Mouse (Mus musculus) hindbrain, embryonic 16.5 days (tissue): Measurements from ENCODE around the gene Smim6. TPM values are rescaled to one million over a fixed set of nuclear protein-coding genes. Genes with fewer than 3 reads are reported as not detected.

ENCODE experiments used
- ATAC-seq: fragments of 200-750 bp; cut with Nextera tagmentation; 2 replicates; pipeline ENCODE4 v1.8.0; 2017; ENCODE audit warnings: moderate TSS enrichment, moderate library complexity
- H3K27ac ChIP-seq: fragments of 300-500 bp; sonication (generic); 2 replicates; pipeline ENCODE4 v1.5.1; 2014; ENCODE audit warnings: low read depth, mild to moderate bottlenecking, control low read depth, low read length, moderate library complexity
- H3K27me3 ChIP-seq: fragments of 300-500 bp; sonication (generic); replicated peaks from 2 replicates; pipeline ENCODE4 v1.6.1; 2014; ENCODE audit warnings: low read length; ENCODE audit not compliant: control insufficient read depth, insufficient read depth
- H3K36me3 ChIP-seq: fragments of 300-500 bp; sonication (generic); 2 replicates; pipeline ENCODE4 v1.6.1; 2014; ENCODE audit warnings: mild to moderate bottlenecking, low read length, moderate library complexity, mixed read lengths; ENCODE audit not compliant: control insufficient read depth, insufficient read depth
- H3K4me1 ChIP-seq: fragments of 300-500 bp; sonication (generic); 2 replicates; pipeline ENCODE4 v1.6.1; 2014; ENCODE audit warnings: low read depth, low read length; ENCODE audit not compliant: control insufficient read depth, insufficient read depth
- H3K4me2 ChIP-seq: fragments of 300-500 bp; sonication (generic); 2 replicates; pipeline ENCODE4 v1.6.1; 2014; ENCODE audit warnings: mild to moderate bottlenecking, low read length, control low read depth, moderate library complexity
- H3K4me3 ChIP-seq: fragments of 300-500 bp; sonication (generic); 2 replicates; pipeline ENCODE4 v1.5.1; 2014; ENCODE audit warnings: mild to moderate bottlenecking, low read length, control low read depth, moderate library complexity
- H3K9ac ChIP-seq: fragments of 300-500 bp; sonication (generic); 2 replicates; pipeline ENCODE4 v1.6.1; 2014; ENCODE audit warnings: low read depth, mild to moderate bottlenecking, control low read depth, low read length, moderate library complexity
- H3K9me3 ChIP-seq: fragments of 300-500 bp; sonication (generic); 2 replicates; pipeline ENCODE4 v1.6.1; 2014; ENCODE audit warnings: mild to moderate bottlenecking, low read length, moderate library complexity; ENCODE audit not compliant: control insufficient read depth
- WGBS: fragments of 180-500 bp; shearing (Covaris S2); extraction: QIAGEN DNeasy Blood & Tissue Kit; methylation state at CpG from one replicate; pipeline ENCODE4 v1.1.7; 2014; 5-methylcytosine and 5-hydroxymethylcytosine counted together
- polyA plus RNA-seq: library from polyadenylated mRNA; unstranded; fragments of >200 nt; fragmentation: Nextera tagmentation; extraction: Ambion mirVana; gene quantifications from 2 replicates; pipeline ENCODE4 v1.2.1, GENCODE M21; 2015

Smim6 gene
- polyA plus RNA-seq, 1 experiment from 2014 or later: 0.58 TPM

DNA sequence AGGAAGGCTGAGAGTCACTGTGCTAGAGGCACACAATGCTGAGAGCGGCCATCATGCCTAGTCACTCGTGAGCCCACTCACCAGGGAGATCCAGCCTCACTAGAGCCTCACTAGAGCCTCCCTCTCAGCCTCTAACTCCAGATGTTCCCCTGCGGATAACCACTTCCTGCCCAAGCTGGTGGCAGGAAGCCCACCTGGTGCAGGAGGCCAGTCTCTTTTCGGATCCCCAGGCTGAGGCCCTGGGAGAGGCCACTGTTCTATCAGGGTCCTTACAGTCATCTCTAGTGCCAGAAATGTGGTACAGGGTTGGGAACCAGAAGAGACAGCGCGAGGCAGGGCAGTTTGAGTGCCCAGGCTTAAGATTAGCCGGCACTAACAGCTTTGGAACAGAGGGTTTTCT lies 13.4 kb upstream of the Smim6 start:
- no peaks in the 10 kb centered on the region for H3K9me3 ChIP-seq
- no peak overlapping the region for H3K4me3 ChIP-seq
- H3K27ac ChIP-seq: no peak overlapping the region
- ATAC-seq: no peak
- WGBS: 86% methylated on average over 7 of the region's 7 CpGs
- peaks cover 4% of the 10 kb centered on the region; the same call in 1 of the 2 replicates for H3K4me1 ChIP-seq
- H3K27me3 ChIP-seq: no peaks in the 10 kb centered on the region
- no peak overlapping the region for H3K4me2 ChIP-seq
- peaks cover 6% of the 10 kb centered on the region; the same call in 1 of the 2 replicates for H3K36me3 ChIP-seq
- H3K9ac ChIP-seq: no peak overlapping the region

DNA sequence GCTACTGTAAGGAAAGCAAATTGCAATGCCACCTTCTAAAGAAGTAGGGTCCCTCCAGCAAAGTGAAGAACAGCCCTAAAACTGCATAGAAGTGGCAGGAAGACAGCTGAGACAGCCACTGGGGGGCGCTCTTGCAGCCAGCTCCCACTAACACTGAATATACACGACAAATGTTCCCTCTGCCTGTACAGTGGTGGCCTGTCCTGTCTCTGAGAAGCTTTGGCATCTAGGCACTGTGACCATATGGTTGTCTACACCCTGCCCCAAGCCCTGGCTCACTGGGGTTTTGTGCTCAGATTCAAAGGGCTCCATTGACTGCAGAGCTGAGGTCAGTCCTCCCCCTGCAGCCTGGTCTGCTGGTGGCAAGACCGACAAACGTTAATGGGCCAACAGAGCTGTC lies 12.9 kb upstream of the Smim6 start:
- Histone ChIP-seq H3K27ac (no peak overlapping the region), H3K4me1 (peaks cover 4% of the 10 kb centered on the region; the same call in 1 of the 2 replicates), H3K9me3 (no peaks in the 10 kb centered on the region), H3K36me3 (peaks cover 6% of the 10 kb centered on the region; the same call in 1 of the 2 replicates), H3K27me3 (no peaks in the 10 kb centered on the region), H3K4me2 (no peak overlapping the region), H3K4me3 (no peak overlapping the region), H3K9ac (no peak overlapping the region)
- 7% methylated on average over 4 of the region's 4 CpGs for WGBS
- ATAC-seq: peak; percentile 77

DNA sequence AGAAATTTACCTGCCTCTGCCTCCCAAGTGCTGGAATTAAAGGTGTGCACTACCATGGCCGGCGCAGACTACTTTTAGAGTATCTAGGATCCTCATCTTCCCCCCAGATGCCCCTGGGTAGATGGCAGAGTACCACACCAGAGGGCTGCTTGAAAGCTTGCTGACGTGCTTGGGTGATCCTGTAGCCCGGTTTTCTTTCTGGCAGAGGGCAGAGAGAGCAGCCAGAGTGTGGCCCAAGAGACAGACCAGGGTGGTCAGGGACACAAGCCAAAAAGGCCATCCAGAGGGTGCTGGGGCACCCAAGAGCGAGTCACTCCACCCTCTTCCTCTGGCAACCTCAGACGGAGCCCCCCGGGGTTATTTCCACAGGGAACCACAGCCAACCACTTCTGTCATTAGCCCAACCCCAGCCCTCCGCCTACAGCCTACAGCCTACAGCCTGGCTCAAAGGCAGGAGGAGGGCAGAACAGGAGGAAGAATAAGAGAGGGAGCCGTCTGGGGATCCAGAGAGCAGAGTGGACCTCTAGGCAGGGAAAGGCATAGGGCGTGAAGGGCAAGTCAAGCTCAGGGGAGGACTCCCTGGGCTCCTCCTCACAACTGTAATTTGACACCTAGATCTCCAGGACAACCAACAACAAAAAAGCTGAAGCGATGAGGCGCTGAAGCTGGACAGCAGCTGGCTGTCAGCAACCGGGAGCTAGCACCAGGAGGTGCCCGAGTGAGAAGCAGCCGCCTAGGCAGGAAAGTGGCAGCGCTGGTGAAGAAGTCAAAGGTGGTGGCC lies 12.1 kb upstream of the Smim6 start, which contains the start of gene Smim5:
Smim5 (plus strand) TSS at position 481 of the 781 bp plus-strand sequence.
- 32% methylated on average over 16 of the region's 16 CpGs for WGBS
- Histone ChIP-seq H3K9ac (no peak within 1 kb of the TSS), H3K9me3 (no peaks in the 10 kb centered on the region), H3K36me3 (peaks cover 6% of the 10 kb centered on the region; the same call in 1 of the 2 replicates), H3K27ac (no peak within 1 kb of the TSS), H3K4me2 (peak within 1 kb of the TSS; percentile 15; the same call in 1 of the 2 replicates), H3K27me3 (no peaks in the 10 kb centered on the region), H3K4me3 (no peak within 1 kb of the TSS), H3K4me1 (peaks cover 4% of the 10 kb centered on the region; the same call in 1 of the 2 replicates)
- ATAC-seq: no peak

DNA sequence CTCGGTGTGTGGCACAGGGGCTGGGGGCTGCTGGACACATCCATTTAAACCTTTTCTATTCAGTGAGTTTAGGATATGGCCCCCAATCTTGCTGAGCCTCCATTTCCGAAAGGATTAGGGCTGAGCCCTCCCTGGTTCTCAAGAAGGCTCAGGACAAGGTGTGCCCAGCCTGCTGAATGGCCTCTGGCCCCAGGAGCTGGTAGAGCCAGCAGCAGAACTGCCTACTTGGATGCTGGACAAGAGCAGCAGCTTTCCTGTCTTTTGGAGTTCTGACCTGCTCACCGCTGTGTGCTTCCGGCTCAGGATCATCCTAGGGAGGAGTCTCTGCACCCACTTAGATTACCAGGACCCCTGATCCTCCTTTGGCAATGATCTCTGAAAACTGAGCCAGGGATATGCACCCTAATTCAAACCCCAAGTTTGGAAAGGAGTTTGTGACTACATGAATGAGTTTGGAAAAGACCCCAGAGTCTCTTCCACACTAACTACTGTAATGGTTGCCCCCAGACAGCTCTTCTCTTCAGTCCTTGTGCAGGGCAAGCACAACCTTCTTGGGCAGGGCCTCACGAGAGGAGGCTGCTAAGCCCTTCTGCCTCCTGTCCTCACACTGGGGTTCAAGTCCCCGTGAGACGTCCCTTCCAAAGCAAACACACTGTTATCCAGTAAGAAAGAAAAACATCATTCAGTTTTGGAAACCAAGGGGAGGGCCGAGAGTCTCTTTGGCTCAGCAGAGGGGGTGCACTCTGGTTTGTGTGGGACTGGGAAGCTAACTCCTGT lies 11.1 kb upstream of the Smim6 start:
- 0 out of 2 replicates have a peak, but pooled peaks cover 3% of the 10 kb centered on the region for H3K36me3 ChIP-seq
- ATAC-seq: no peak
- no peak overlapping the region for H3K27ac ChIP-seq
- 81% methylated on average over 8 of the region's 8 CpGs for WGBS
- H3K9me3 ChIP-seq: no peaks in the 10 kb centered on the region
- H3K4me2 ChIP-seq: 0 out of 2 replicates have a peak overlapping the region, but pooled peaks have one; percentile 4
- H3K4me1 ChIP-seq: peaks cover 4% of the 10 kb centered on the region; the same call in 1 of the 2 replicates
- H3K9ac ChIP-seq: no peak overlapping the region
- no peak overlapping the region for H3K4me3 ChIP-seq
- H3K27me3 ChIP-seq: no peaks in the 10 kb centered on the region

GRCm38 (mm10) chr11:115901338-115902161 lies 10.3 kb upstream of the Smim6 start:
- Histone ChIP-seq H3K4me3 (no peak overlapping the region), H3K4me2 (no peak overlapping the region), H3K36me3 (0 out of 2 replicates have a peak, but pooled peaks cover 3% of the 10 kb centered on the region), H3K27me3 (no peaks in the 10 kb centered on the region), H3K9ac (no peak overlapping the region), H3K27ac (no peak overlapping the region), H3K4me1 (peaks cover 4% of the 10 kb centered on the region; the same call in 1 of the 2 replicates), H3K9me3 (no peaks in the 10 kb centered on the region)
- ATAC-seq: no peak
- 91% methylated on average over 9 of the region's 9 CpGs for WGBS

DNA sequence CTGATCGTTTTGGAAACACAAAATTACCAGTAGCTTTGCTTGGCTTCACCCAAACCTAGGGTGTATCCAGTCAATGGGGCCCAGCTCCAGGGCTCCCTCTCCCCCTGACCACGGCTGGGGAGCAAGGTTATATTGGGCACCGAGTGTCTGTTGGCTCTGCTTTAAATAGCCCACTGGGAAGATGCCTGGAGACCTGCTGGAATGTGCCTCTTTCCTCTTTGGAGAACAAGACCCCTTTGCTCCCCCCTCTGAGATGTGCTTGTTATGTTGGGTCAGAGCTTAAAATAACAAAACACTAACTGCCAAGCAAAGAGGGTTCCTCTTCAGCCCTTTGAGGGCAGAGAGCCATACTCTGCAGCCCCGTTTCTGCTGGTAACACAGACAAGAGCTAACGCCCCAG lies 9.6 kb upstream of the Smim6 start:
- Histone ChIP-seq H3K27me3 (no peaks in the 10 kb centered on the region), H3K9me3 (no peaks in the 10 kb centered on the region), H3K9ac (no peak overlapping the region), H3K27ac (no peak overlapping the region), H3K4me1 (peaks cover 4% of the 10 kb centered on the region; the same call in 1 of the 2 replicates), H3K4me3 (no peak overlapping the region), H3K4me2 (no peak overlapping the region), H3K36me3 (no peaks in the 10 kb centered on the region)
- WGBS: 82% methylated on average over 5 of the region's 5 CpGs
- ATAC-seq: no peak

- Histone ChIP-seq H3K36me3 (no peaks in the 10 kb centered on the region), H3K9ac (no peak overlapping the region; the same call in 1 of the 2 replicates), H3K4me2 (no peak overlapping the region), H3K27me3 (no peaks in the 10 kb centered on the region), H3K27ac (no peak overlapping the region), H3K4me1 (peaks cover 4% of the 10 kb centered on the region; the same call in 1 of the 2 replicates), H3K4me3 (no peak overlapping the region), H3K9me3 (no peaks in the 10 kb centered on the region)
- WGBS: 69% methylated on average over 1 of the region's 1 CpGs
- ATAC-seq: no peak
Observed at GRCm38 (mm10) chr11:115902831-115903230, 9.0 kb upstream of the Smim6 start.

DNA sequence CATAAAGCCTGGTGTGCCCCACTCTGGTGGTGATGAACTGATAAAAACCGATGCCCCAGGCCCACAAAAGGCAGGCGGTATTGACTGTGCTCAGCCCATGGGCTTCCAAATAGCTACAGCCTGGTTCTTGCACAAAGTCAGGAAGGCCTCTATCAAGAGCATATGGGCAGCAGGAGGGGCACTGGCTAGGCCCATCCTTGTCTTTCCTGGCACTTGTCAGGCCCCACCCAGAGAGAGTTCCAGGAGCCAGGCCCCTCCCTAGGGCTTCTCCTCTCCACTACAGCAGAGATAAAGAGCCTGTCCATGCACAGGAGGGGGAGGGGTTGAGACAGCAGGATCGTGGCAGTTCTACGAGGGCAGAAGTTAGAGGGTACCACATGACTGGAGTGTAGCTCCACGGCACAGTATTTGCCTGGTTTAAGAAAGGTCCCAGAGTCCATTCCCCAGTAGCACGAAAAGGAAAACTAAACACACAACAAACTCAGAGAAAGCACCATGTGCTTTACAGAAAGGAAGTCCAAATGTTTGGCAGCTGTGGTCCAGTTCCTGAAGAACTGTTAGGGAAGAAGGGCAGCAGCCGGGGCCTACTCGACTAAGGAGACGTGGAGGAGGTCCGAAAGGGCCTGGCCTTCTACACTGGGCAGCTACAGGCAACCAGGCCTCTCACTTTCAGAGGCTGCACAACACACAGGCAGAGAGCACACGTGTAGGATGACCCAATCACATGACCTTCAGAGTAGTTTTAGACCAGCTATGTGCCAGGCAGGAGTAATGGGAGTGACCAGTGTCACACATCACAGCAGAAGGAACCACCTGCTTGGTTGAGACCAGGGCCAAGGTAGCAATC lies 8.2 kb upstream of the Smim6 start:
- H3K9ac ChIP-seq: no peak overlapping the region
- peaks cover 4% of the 10 kb centered on the region; the same call in 1 of the 2 replicates for H3K4me1 ChIP-seq
- H3K27ac ChIP-seq: no peak overlapping the region
- WGBS: 77% methylated on average over 11 of the region's 11 CpGs
- no peaks in the 10 kb centered on the region for H3K27me3 ChIP-seq
- ATAC-seq: no peak
- no peak overlapping the region for H3K4me3 ChIP-seq
- no peak overlapping the region for H3K4me2 ChIP-seq
- no peaks in the 10 kb centered on the region for H3K36me3 ChIP-seq
- no peaks in the 10 kb centered on the region for H3K9me3 ChIP-seq
